Mouse (Mus musculus) c-Kit-positive CD71-negative TER-119-negative erythroid progenitor cells, embryonic 14.5 days (primary cell): ENCODE data around the gene Tmem39a.

Experiments used
- DNase-seq: peaks from one replicate; pipeline ENCODE4 v3.0.0-alpha.2; 2013; ENCODE audit warnings: low read depth

Tmem39a gene

GRCm38 (mm10) chr16:38558221-38558748 is at the start of gene Tmem39a:
Gene Tmem39a (plus strand): TSS chr16:38558698.
- no peak for DNase-seq

GRCm38 (mm10) chr16:38510846-38511245 is 47.7 kb upstream of the Tmem39a start:
- DNase-seq: no peak

- no peak for DNase-seq
Measured at GRCm38 (mm10) chr16:38519140-38519539, 39.4 kb upstream of the Tmem39a start.

GRCm38 (mm10) chr16:38521211-38521987 is 37.1 kb upstream of the Tmem39a start:
- DNase-seq: no peak

GRCm38 (mm10) chr16:38522129-38523084 is 36.1 kb upstream of the Tmem39a start, which contains the start of gene Timmdc1:
Gene Timmdc1 (minus strand): TSS chr16:38522663.
- peak; percentile 95 for DNase-seq

GRCm38 (mm10) chr16:38526264-38526663 is 32.2 kb upstream of the Tmem39a start:
- no peak for DNase-seq

GRCm38 (mm10) chr16:38536544-38537146 is 21.9 kb upstream of the Tmem39a start:
- no peak for DNase-seq

GRCm38 (mm10) chr16:38538716-38539380 is 19.6 kb upstream of the Tmem39a start:
- DNase-seq: no peak

GRCm38 (mm10) chr16:38548000-38548399 is 10.5 kb upstream of the Tmem39a start:
- no peak for DNase-seq

GRCm38 (mm10) chr16:38549479-38550396 is 8.8 kb upstream of the Tmem39a start, which contains the start of gene Poglut1:
Gene Poglut1 (minus strand): TSS chr16:38550258.
- DNase-seq: no peak

- DNase-seq: no peak
Measured at GRCm38 (mm10) chr16:38555988-38556387, 2.5 kb upstream of the Tmem39a start.

GRCm38 (mm10) chr16:38562131-38562967 is 3.9 kb downstream of the Tmem39a start:
- DNase-seq: peak; percentile 92

GRCm38 (mm10) chr16:38562968-38563327 is 4.5 kb downstream of the Tmem39a start:
- DNase-seq: no peak

GRCm38 (mm10) chr16:38563516-38563915 is 5.0 kb downstream of the Tmem39a start:
- DNase-seq: no peak

GRCm38 (mm10) chr16:38568192-38568591 is 9.7 kb downstream of the Tmem39a start:
- no peak for DNase-seq

GRCm38 (mm10) chr16:38571481-38571880 is 13.0 kb downstream of the Tmem39a start:
- DNase-seq: no peak

- no peak for DNase-seq
Measured at GRCm38 (mm10) chr16:38584761-38585160, 26.3 kb downstream of the Tmem39a start.

- DNase-seq: no peak
Measured at GRCm38 (mm10) chr16:38585186-38585585, 26.7 kb downstream of the Tmem39a start.

GRCm38 (mm10) chr16:38587163-38587562 is 28.7 kb downstream of the Tmem39a start:
- DNase-seq: no peak
